Mouse (Mus musculus) lung, embryonic 14.5 days (tissue): ENCODE results near the gene Tenm3. TPM values are rescaled to one million over a fixed set of nuclear protein-coding genes. Genes with fewer than 3 reads are reported as not detected.

Source experiments
- ATAC-seq: fragments of 200-750 bp; cut with Nextera tagmentation; 2 replicates; pipeline ENCODE4 v1.8.0; 2017; ENCODE audit warnings: mild to moderate bottlenecking, moderate TSS enrichment, moderate library complexity; ENCODE audit not compliant: insufficient read depth
- DNase-seq: peaks from one replicate; pipeline ENCODE4 v3.0.0-alpha.2; 2015
- H3K27ac ChIP-seq: fragments of 300-500 bp; sonication (generic); 2 replicates; pipeline ENCODE4 v1.5.1; 2014; ENCODE audit warnings: low read depth, mild to moderate bottlenecking, moderate library complexity
- H3K27me3 ChIP-seq: fragments of 300-500 bp; sonication (generic); 2 replicates; pipeline ENCODE4 v1.6.1; 2014; ENCODE audit warnings: low read length, control low read depth; ENCODE audit not compliant: insufficient read depth
- H3K36me3 ChIP-seq: fragments of 300-500 bp; sonication (generic); 2 replicates; pipeline ENCODE4 v1.6.1; 2014; ENCODE audit warnings: control low read depth; ENCODE audit not compliant: insufficient read depth
- H3K4me1 ChIP-seq: fragments of 300-500 bp; sonication (generic); 2 replicates; pipeline ENCODE4 v1.6.1; 2014; ENCODE audit warnings: antibody characterized with exemption, control low read depth; ENCODE audit not compliant: insufficient read depth
- H3K4me2 ChIP-seq: fragments of 300-500 bp; sonication (generic); 2 replicates; pipeline ENCODE4 v1.6.1; 2014; ENCODE audit warnings: mild to moderate bottlenecking
- H3K4me3 ChIP-seq: fragments of 300-500 bp; sonication (generic); 2 replicates; pipeline ENCODE4 v1.5.1; 2014; ENCODE audit warnings: low read depth, low read length
- H3K9ac ChIP-seq: fragments of 300-500 bp; sonication (generic); 2 replicates; pipeline ENCODE4 v1.6.1; 2014
- H3K9me3 ChIP-seq: fragments of 300-500 bp; sonication (generic); 2 replicates; pipeline ENCODE4 v1.6.1; 2016; ENCODE audit warnings: low read depth, low read length, control low read depth
- CTCF ChIP-seq: IDR thresholded peaks from 2 replicates; pipeline ENCODE4 v1.5.1; 2016; ENCODE audit warnings: antibody characterized with exemption, low read depth
- WGBS: fragments of 180-500 bp; shearing (Covaris S2); extraction: QIAGEN DNeasy Blood & Tissue Kit; methylation state at CpG from one replicate; pipeline ENCODE4 v1.1.7; 2014; 5-methylcytosine and 5-hydroxymethylcytosine counted together
- polyA plus RNA-seq: library from polyadenylated mRNA; unstranded; fragments of >200 nt; fragmentation: Nextera tagmentation; extraction: Ambion mirVana; gene quantifications from 2 replicates; pipeline ENCODE4 v1.2.1, GENCODE M21; 2014

Gene Tenm3
- polyA plus RNA-seq, 1 experiment from 2014 or later, result 9.8 TPM

GRCm38 (mm10) chr8:48742741-48743140 is 101.0 kb downstream of the Tenm3 start:
- Histone ChIP-seq H3K36me3 (no peaks in the 10 kb centered on the region), H3K4me2 (no peak overlapping the region), H3K9me3 (no peaks in the 10 kb centered on the region), H3K9ac (no peak overlapping the region), H3K4me3 (no peak overlapping the region), H3K27ac (no peak overlapping the region), H3K4me1 (no peaks in the 10 kb centered on the region), H3K27me3 (no peaks in the 10 kb centered on the region)
- ATAC-seq (no peak), DNase-seq (no peak)
- no peak for TF ChIP-seq CTCF
- WGBS, result 79% methylated on average over 6 of the region's 6 CpGs

GRCm38 (mm10) chr8:48740951-48741350 is 102.8 kb downstream of the Tenm3 start:
- Histone ChIP-seq H3K9me3 (no peaks in the 10 kb centered on the region), H3K4me1 (no peaks in the 10 kb centered on the region), H3K36me3 (no peaks in the 10 kb centered on the region), H3K9ac (no peak overlapping the region), H3K4me3 (no peak overlapping the region), H3K27ac (no peak overlapping the region), H3K4me2 (no peak overlapping the region), H3K27me3 (no peaks in the 10 kb centered on the region)
- 40% methylated on average over 11 of the region's 11 CpGs for WGBS
- ATAC-seq (no peak; the same call in 1 of the 2 replicates), DNase-seq (no peak)
- no peak for TF ChIP-seq CTCF

GRCm38 (mm10) chr8:48740147-48740881 is 103.4 kb downstream of the Tenm3 start:
- DNase-seq (peak; percentile 14), ATAC-seq (no peak; the same call in 1 of the 2 replicates)
- no peak overlapping the region for H3K4me3 ChIP-seq
- H3K27ac ChIP-seq, result no peak overlapping the region
- no peaks in the 10 kb centered on the region for H3K4me1 ChIP-seq
- H3K9ac ChIP-seq, result no peak overlapping the region
- no peaks in the 10 kb centered on the region for H3K36me3 ChIP-seq
- H3K4me2 ChIP-seq, result peak overlapping the region; percentile 35
- TF ChIP-seq CTCF, result no peak
- H3K9me3 ChIP-seq, result no peaks in the 10 kb centered on the region
- WGBS, result 57% methylated on average over 23 of the region's 23 CpGs
- no peaks in the 10 kb centered on the region for H3K27me3 ChIP-seq

GRCm38 (mm10) chr8:48733731-48734130 is 110.0 kb downstream of the Tenm3 start:
- Histone ChIP-seq H3K27ac (no peak overlapping the region), H3K4me2 (no peak overlapping the region), H3K36me3 (no peaks in the 10 kb centered on the region), H3K27me3 (no peaks in the 10 kb centered on the region), H3K4me3 (no peak overlapping the region), H3K9ac (no peak overlapping the region), H3K4me1 (no peaks in the 10 kb centered on the region), H3K9me3 (no peaks in the 10 kb centered on the region)
- no peak for ATAC-seq
- 68% methylated on average over 10 of the region's 10 CpGs for WGBS
- TF ChIP-seq CTCF, result no peak
- no peak for DNase-seq

GRCm38 (mm10) chr8:48733057-48733456 is 110.7 kb downstream of the Tenm3 start:
- Histone ChIP-seq H3K27me3 (no peaks in the 10 kb centered on the region), H3K4me3 (no peak overlapping the region), H3K4me1 (no peaks in the 10 kb centered on the region; the same call in 1 of the 2 replicates), H3K9ac (no peak overlapping the region), H3K27ac (no peak overlapping the region), H3K4me2 (no peak overlapping the region), H3K9me3 (no peaks in the 10 kb centered on the region), H3K36me3 (no peaks in the 10 kb centered on the region)
- TF ChIP-seq CTCF, result no peak
- no peak for DNase-seq
- 55% methylated on average over 4 of the region's 4 CpGs for WGBS
- no peak for ATAC-seq

- Histone ChIP-seq H3K9ac (no peak overlapping the region), H3K27me3 (no peaks in the 10 kb centered on the region), H3K27ac (no peak overlapping the region), H3K4me3 (no peak overlapping the region), H3K36me3 (no peaks in the 10 kb centered on the region), H3K4me2 (no peak overlapping the region), H3K9me3 (no peaks in the 10 kb centered on the region), H3K4me1 (no peaks in the 10 kb centered on the region; the same call in 1 of the 2 replicates)
- no peak for ATAC-seq
- TF ChIP-seq CTCF, result no peak
- WGBS, result 50% methylated on average over 6 of the region's 6 CpGs
- no peak for DNase-seq
These were observed 113.0 kb downstream of the Tenm3 start for GRCm38 (mm10) chr8:48730701-48731100.

GRCm38 (mm10) chr8:48728833-48729690 is 114.7 kb downstream of the Tenm3 start:
- ATAC-seq, result no peak
- DNase-seq, result no peak
- TF ChIP-seq CTCF, result no peak
- 84% methylated on average over 21 of the region's 21 CpGs for WGBS
- no peaks in the 10 kb centered on the region for H3K9me3 ChIP-seq
- H3K36me3 ChIP-seq, result no peaks in the 10 kb centered on the region
- no peak overlapping the region for H3K4me3 ChIP-seq
- H3K4me1 ChIP-seq, result no peaks in the 10 kb centered on the region; the same call in 1 of the 2 replicates
- no peak overlapping the region for H3K27ac ChIP-seq
- H3K4me2 ChIP-seq, result no peak overlapping the region
- no peak overlapping the region for H3K9ac ChIP-seq
- H3K27me3 ChIP-seq, result no peaks in the 10 kb centered on the region
